Mouse (Mus musculus) embryonic facial prominence, embryonic 10.5 days (tissue): Measurements from ENCODE around the gene Kcnn3. TPM values are rescaled to one million over a fixed set of nuclear protein-coding genes. Genes with fewer than 3 reads are reported as not detected.

Experiments
- DNase-seq: peaks from one replicate; pipeline ENCODE4 v3.0.0-alpha.2; 2017; ENCODE audit warnings: low spot score
- H3K27ac ChIP-seq: fragments of 300-500 bp; sonication (generic); replicated peaks from 2 replicates; pipeline ENCODE4 v1.5.1; 2016; ENCODE audit warnings: mild to moderate bottlenecking
- H3K27me3 ChIP-seq: fragments of 300-500 bp; sonication (generic); replicated peaks from 2 replicates; pipeline ENCODE4 v1.6.1; 2016; ENCODE audit warnings: low read depth, mild to moderate bottlenecking; ENCODE audit not compliant: poor library complexity, severe bottlenecking
- H3K36me3 ChIP-seq: fragments of 300-500 bp; sonication (generic); replicated peaks from 2 replicates; pipeline ENCODE4 v1.6.1; 2016; ENCODE audit warnings: mild to moderate bottlenecking, moderate library complexity
- H3K4me1 ChIP-seq: fragments of 300-500 bp; sonication (generic); 2 replicates; pipeline ENCODE4 v1.6.1; 2016
- H3K4me3 ChIP-seq: fragments of 300-500 bp; sonication (generic); 2 replicates; pipeline ENCODE4 v1.5.1; 2016; ENCODE audit warnings: mild to moderate bottlenecking, moderate library complexity
- H3K9me3 ChIP-seq: fragments of 300-500 bp; sonication (generic); 2 replicates; pipeline ENCODE4 v1.6.1; 2016; ENCODE audit warnings: mild to moderate bottlenecking
- WGBS: fragments of 180-500 bp; shearing (Covaris S2); methylation state at CpG from one replicate; pipeline ENCODE4 v1.1.7; 2016; 5-methylcytosine and 5-hydroxymethylcytosine counted together
- polyA plus RNA-seq: library from polyadenylated mRNA; unstranded; fragments of >200 nt; fragmentation: Nextera tagmentation; extraction: Ambion mirVana; gene quantifications from 2 replicates; pipeline ENCODE4 v1.2.1, GENCODE M21; 2016

Gene Kcnn3
- polyA plus RNA-seq, 1 experiment from 2014 or later: 0.62 TPM

DNA sequence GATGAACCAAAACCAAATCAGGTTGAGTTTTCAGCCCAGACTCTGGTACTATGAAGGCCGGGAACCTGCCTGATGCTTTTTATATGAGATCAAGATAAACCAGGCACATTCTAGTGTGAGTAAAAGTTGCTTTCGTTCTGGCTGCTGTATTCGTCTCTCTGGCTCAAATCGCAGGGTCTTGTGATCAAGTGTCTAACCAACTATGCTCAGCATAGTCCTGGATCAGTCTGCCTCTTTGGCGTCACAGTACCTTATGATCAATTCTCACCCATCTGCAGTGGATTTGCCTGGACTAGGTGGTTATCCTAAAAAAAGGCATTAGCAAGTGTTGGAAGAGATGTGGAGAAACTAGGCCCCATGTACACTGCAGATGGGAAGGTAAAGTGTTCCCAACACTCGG is 184.1 kb downstream of the Kcnn3 start:
- Histone ChIP-seq H3K9me3 (no peaks in the 10 kb centered on the region), H3K4me1 (0 out of 2 replicates have a peak, but pooled peaks cover 2% of the 10 kb centered on the region), H3K27me3 (no peaks in the 10 kb centered on the region), H3K4me3 (no peak overlapping the region), H3K27ac (no peak overlapping the region), H3K36me3 (no peaks in the 10 kb centered on the region)
- DNase-seq: no peak
- WGBS: 83% methylated on average over 6 of the region's 6 CpGs

DNA sequence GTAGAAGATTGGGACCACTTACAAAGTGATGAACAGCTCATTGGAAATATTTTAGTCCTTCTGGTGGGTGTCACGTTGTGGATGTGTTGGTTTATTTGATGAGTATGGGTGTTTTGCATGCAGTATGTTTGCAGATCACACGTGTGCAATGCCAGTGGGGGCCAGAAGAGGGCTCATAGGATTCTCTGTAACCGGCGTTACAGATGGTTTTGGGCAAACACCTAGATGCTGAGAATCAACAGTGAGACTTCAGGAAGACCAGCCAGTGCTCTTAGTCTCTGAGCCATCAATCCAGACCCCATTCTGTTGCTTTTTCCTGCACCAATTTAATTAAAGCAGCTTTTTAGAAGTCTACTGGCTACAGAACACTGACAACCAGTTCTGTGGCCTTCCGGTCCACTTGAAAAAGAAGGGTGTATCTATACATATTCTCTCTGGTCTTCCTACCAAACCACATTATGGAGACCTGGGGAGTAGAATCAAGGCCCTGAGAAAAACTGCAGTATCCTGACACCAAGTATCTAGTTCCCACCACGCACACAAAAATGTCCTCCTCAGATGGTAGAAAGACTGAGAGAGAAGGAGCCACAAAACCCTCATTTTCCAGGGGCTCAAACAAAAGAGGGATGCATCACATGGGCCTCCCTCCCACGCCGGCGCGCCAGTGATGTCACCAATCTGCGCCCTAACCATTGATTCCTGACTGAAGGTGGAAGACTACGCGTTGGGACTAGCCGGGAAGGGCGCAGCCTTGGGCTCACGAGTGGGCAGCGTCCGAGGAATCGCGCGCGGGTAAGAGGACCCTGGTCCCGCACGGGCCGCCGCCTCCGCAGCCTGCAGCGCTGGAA is 194.6 kb downstream of the Kcnn3 start, which contains the start of gene Adar:
Gene Adar, plus strand, starts transcription at position 664 of the 848 bp plus-strand sequence.
- peaks cover 10% of the 10 kb centered on the region for H3K36me3 ChIP-seq
- WGBS: 7% methylated on average over 28 of the region's 28 CpGs
- peaks cover 22% of the 10 kb centered on the region for H3K4me1 ChIP-seq
- H3K4me3 ChIP-seq: peak within 1 kb of the TSS; percentile 100
- DNase-seq: peak; percentile 89
- peaks cover 5% of the 10 kb centered on the region; the same call in 1 of the 2 replicates for H3K27me3 ChIP-seq
- no peaks in the 10 kb centered on the region for H3K9me3 ChIP-seq
- peak within 1 kb of the TSS; percentile 91 for H3K27ac ChIP-seq

DNA sequence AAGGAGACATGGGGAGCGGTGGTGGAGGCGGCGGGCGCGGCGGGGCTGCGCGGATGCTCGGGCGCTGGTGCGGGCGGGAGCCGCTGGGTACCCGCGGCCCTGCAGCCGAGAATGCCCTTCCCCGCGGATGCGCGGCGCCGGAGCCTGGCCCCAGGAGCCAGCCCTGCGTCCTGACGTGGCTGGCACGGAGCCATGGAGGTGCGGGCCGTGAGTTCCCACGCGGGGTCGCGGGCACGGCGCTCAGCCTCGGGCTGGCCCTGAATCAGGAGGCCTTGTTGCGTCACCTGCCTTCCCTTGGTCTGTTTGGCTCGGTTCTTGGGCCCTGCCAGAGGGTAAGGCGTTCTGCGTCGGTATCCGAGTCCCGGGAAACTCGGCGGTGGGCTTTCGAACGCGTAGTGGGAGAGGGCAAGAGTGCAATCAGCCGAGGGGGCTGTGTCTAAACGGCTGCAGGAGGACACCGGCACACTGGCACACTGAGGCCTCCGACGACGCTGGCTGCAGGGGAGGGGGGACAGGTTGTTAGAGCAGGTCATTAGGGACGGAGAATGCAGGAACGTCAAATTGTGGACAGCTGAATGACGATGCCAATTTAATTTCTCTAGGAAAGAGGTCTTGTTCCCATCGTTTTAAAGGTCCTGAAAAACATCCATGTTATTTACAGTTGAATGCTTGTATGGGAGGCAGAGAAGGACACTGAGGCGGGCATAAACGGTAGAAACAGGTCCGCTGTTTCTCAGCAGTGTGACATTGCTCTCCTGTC is 195.4 kb downstream of the Kcnn3 start:
- 3% methylated on average over 59 of the region's 59 CpGs for WGBS
- no peaks in the 10 kb centered on the region for H3K9me3 ChIP-seq
- H3K4me3 ChIP-seq: peak overlapping the region; percentile 100
- H3K36me3 ChIP-seq: peaks cover 10% of the 10 kb centered on the region
- peaks cover 5% of the 10 kb centered on the region; the same call in 1 of the 2 replicates for H3K27me3 ChIP-seq
- peaks cover 22% of the 10 kb centered on the region for H3K4me1 ChIP-seq
- H3K27ac ChIP-seq: peak overlapping the region; percentile 91
- no peak for DNase-seq

DNA sequence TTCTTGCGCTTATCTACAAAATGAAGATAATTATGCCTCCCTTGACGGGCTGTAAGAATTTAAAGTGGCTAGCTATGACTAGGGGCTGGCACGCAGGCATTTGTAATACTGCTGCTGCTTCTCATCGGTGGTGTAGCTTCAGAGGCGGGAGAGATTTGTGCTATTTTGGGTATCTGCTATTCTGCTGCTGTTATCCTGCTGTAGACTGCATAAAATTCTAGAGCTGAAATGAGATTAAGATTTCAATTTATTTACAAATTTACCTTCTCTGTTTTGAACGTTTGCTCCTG is 195.9 kb downstream of the Kcnn3 start:
- no peak overlapping the region for H3K27ac ChIP-seq
- peaks cover 10% of the 10 kb centered on the region for H3K36me3 ChIP-seq
- no peaks in the 10 kb centered on the region for H3K9me3 ChIP-seq
- 66% methylated on average over 6 of the region's 6 CpGs for WGBS
- peaks cover 5% of the 10 kb centered on the region; the same call in 1 of the 2 replicates for H3K27me3 ChIP-seq
- no peak for DNase-seq
- H3K4me1 ChIP-seq: peaks cover 22% of the 10 kb centered on the region
- peak overlapping the region; percentile 100 for H3K4me3 ChIP-seq

DNA sequence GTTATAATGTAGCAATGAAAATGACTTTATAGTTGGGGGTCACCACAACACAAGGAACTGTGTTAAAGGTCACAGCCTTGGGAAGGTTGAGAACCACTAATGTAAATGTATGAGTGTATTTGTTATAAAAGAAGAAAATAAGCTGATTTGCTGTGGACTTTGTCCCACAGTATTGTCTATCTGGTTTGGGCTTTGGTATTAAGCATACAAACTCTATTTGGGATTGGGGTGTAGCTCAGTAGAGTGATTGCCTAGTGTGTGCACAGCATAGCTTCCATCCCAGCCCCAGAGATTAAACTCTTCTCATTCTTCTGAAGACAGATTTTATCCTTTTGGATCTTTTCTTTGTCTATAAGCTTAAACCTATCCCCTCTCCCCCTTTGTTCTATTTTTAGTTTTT is 202.1 kb downstream of the Kcnn3 start:
- Histone ChIP-seq H3K27ac (no peak overlapping the region), H3K9me3 (no peaks in the 10 kb centered on the region), H3K4me1 (0 out of 2 replicates have a peak, but pooled peaks cover 2% of the 10 kb centered on the region), H3K27me3 (no peaks in the 10 kb centered on the region), H3K36me3 (peaks cover 10% of the 10 kb centered on the region), H3K4me3 (no peak overlapping the region)
- DNase-seq: no peak

DNA sequence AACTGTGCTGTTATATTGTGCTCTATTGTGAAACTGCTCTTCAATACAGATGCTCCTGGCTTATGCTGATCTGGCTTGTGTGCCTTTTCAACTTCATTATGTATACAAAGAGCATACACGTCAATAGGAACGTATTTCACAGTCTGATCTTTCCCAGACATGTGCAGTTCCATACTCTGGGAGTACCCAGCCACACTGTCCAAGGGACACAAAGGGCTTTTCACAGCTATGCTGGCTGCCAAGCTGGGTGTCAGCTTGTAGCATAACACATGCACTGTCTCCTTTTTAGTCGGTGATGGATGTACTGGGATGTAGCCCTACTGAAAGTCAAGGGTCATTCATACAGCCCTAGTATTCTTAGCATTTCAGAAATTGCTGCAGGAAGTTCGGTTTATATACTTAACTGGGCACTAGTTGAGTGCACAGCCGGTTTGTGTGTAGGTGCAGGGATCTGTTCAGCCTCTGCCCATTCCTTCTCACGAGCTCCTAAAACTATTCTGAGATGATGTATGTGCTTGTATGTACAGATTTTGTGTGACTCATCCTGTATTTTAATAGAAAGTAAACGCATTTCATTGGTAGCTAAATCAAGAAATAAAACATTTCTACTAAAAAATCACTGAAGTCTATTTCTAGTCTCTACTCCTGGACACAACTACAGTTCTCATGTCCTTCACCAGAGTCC is 203.6 kb downstream of the Kcnn3 start:
- H3K36me3 ChIP-seq: peaks cover 2% of the 10 kb centered on the region; the same call in 1 of the 2 replicates
- no peak for DNase-seq
- no peak overlapping the region for H3K4me3 ChIP-seq
- H3K9me3 ChIP-seq: no peaks in the 10 kb centered on the region
- WGBS: 78% methylated on average over 7 of the region's 7 CpGs
- 0 out of 2 replicates have a peak, but pooled peaks cover 2% of the 10 kb centered on the region for H3K4me1 ChIP-seq
- no peaks in the 10 kb centered on the region for H3K27me3 ChIP-seq
- H3K27ac ChIP-seq: no peak overlapping the region

Other genes with a start within 250 kb of the Kcnn3 start
- gene Slc50a1, start 249.6 kb upstream of the Kcnn3 start, polyA plus RNA-seq: 27.2 and 34.2 TPM in 2 replicates
- 26.7 and 27.2 TPM in 2 replicates for gene Efna1, start 239.0 kb upstream of the Kcnn3 start, polyA plus RNA-seq
- 4.5 and 6.8 TPM in 2 replicates for gene Efna3, start 197.2 kb upstream of the Kcnn3 start, polyA plus RNA-seq
- gene Efna4, start 182.1 kb upstream of the Kcnn3 start, polyA plus RNA-seq: 37.3 and 40.8 TPM in 2 replicates
- gene Adam15, start 170.2 kb upstream of the Kcnn3 start, polyA plus RNA-seq: 30.5 and 34.2 TPM in 2 replicates
- gene Dcst2, start 158.2 kb upstream of the Kcnn3 start, polyA plus RNA-seq: 0.09 and 0.15 TPM in 2 replicates
- gene Dcst1, start 154.9 kb upstream of the Kcnn3 start, polyA plus RNA-seq: 0.20 and 0.47 TPM in 2 replicates
- 0.98 and 1.2 TPM in 2 replicates for gene Zbtb7b, start 125.4 kb upstream of the Kcnn3 start, polyA plus RNA-seq
- gene Lenep, start 117.4 kb upstream of the Kcnn3 start, polyA plus RNA-seq: 0.74 TPM in 1 of 2 replicates, not detected in the other
- gene Flad1, start 108.3 kb upstream of the Kcnn3 start, polyA plus RNA-seq: 25.3 and 28.2 TPM in 2 replicates
- gene Cks1b, start 101.8 kb upstream of the Kcnn3 start, polyA plus RNA-seq: 786 and 805 TPM in 2 replicates
- 82.0 and 82.1 TPM in 2 replicates for gene Shc1, start 101.7 kb upstream of the Kcnn3 start, polyA plus RNA-seq
- gene Pygo2, start 90.0 kb upstream of the Kcnn3 start, polyA plus RNA-seq: 47.4 and 48.9 TPM in 2 replicates
- 17.5 and 20.1 TPM in 2 replicates for gene Pbxip1, start 83.5 kb upstream of the Kcnn3 start, polyA plus RNA-seq
- gene Pmvk, start 65.6 kb upstream of the Kcnn3 start, polyA plus RNA-seq: 66.4 and 67.6 TPM in 2 replicates
- gene Adar, start 194.9 kb downstream of the Kcnn3 start, polyA plus RNA-seq: 16.4 and 17.5 TPM in 2 replicates
- gene Chrnb2, start 244.5 kb downstream of the Kcnn3 start, polyA plus RNA-seq: 3.7 and 4.8 TPM in 2 replicates